Mouse (Mus musculus): Measurements from ENCODE around the gene Plcl2. TPM values are rescaled to one million over a fixed set of nuclear protein-coding genes. Genes with fewer than 3 reads are reported as not detected.

Gene Plcl2
- polyA plus RNA-seq, 1 experiment from 2014 or later: 5.6 TPM

GRCm38 (mm10) chr17:50508055-50508774, 988 bp upstream of the Plcl2 start:
- no peak overlapping the region for H3K27ac ChIP-seq (ENCODE audit: low read depth, low read length)
- peak overlapping the region; percentile 75 for H3K4me3 ChIP-seq (ENCODE audit: low read length)
- H3K27me3 ChIP-seq (ENCODE audit: control insufficient read depth, insufficient read depth, low read length): 0 out of 2 replicates have a peak, but pooled peaks cover 4% of the 10 kb centered on the region
- no peaks in the 10 kb centered on the region for H3K9me3 ChIP-seq (ENCODE audit: control insufficient read depth, low read length)
- H3K4me2 ChIP-seq (replicated peaks; ENCODE audit: low read depth, low read length): peak overlapping the region; percentile 66
- no peaks in the 10 kb centered on the region for H3K36me3 ChIP-seq (ENCODE audit: control insufficient read depth, insufficient read depth, low read length)
- peak overlapping the region; percentile 81 for H3K9ac ChIP-seq (ENCODE audit: low read depth, low read length)
- WGBS: 19% methylated on average over 18 of the region's 18 CpGs
- peak; percentile 14 for ATAC-seq (ENCODE audit: low FRiP score, low TSS enrichment)
- 0 out of 2 replicates have a peak, but pooled peaks cover 2% of the 10 kb centered on the region for H3K4me1 ChIP-seq (ENCODE audit: control insufficient read depth, insufficient read depth, low read length)

GRCm38 (mm10) chr17:50508775-50509250, 390 bp upstream of the Plcl2 start:
- Histone ChIP-seq H3K4me3 (ENCODE audit: low read length) (peak overlapping the region; percentile 75), H3K4me2 (replicated peaks; ENCODE audit: low read depth, low read length) (peak overlapping the region; percentile 66), H3K36me3 (ENCODE audit: control insufficient read depth, insufficient read depth, low read length) (no peaks in the 10 kb centered on the region), H3K9ac (ENCODE audit: low read depth, low read length) (peak overlapping the region; percentile 81), H3K4me1 (ENCODE audit: control insufficient read depth, insufficient read depth, low read length) (0 out of 2 replicates have a peak, but pooled peaks cover 2% of the 10 kb centered on the region), H3K9me3 (ENCODE audit: control insufficient read depth, low read length) (no peaks in the 10 kb centered on the region), H3K27me3 (ENCODE audit: control insufficient read depth, insufficient read depth, low read length) (0 out of 2 replicates have a peak, but pooled peaks cover 4% of the 10 kb centered on the region), H3K27ac (ENCODE audit: low read depth, low read length) (no peak overlapping the region)
- under 1% methylated on average over 50 of the region's 72 CpGs for whole genome bisulfite sequencing
- ATAC-seq (ENCODE audit: low FRiP score, low TSS enrichment): peak; percentile 88

GRCm38 (mm10) chr17:50510279-50510678, 1.1 kb downstream of the Plcl2 start:
- H3K27ac ChIP-seq (ENCODE audit: low read depth, low read length): no peak overlapping the region
- H3K4me3 ChIP-seq (ENCODE audit: low read length): peak overlapping the region; percentile 75
- ATAC-seq (ENCODE audit: low FRiP score, low TSS enrichment): no peak
- no peaks in the 10 kb centered on the region for H3K9me3 ChIP-seq (ENCODE audit: control insufficient read depth, low read length)
- H3K4me1 ChIP-seq (ENCODE audit: control insufficient read depth, insufficient read depth, low read length): 0 out of 2 replicates have a peak, but pooled peaks cover 2% of the 10 kb centered on the region
- peak overlapping the region; percentile 81; the same call in 1 of the 2 replicates for H3K9ac ChIP-seq (ENCODE audit: low read depth, low read length)
- no peaks in the 10 kb centered on the region for H3K36me3 ChIP-seq (ENCODE audit: control insufficient read depth, insufficient read depth, low read length)
- H3K27me3 ChIP-seq (ENCODE audit: control insufficient read depth, insufficient read depth, low read length): 0 out of 2 replicates have a peak, but pooled peaks cover 4% of the 10 kb centered on the region
- H3K4me2 ChIP-seq (replicated peaks; ENCODE audit: low read depth, low read length): peak overlapping the region; percentile 66
- WGBS: 68% methylated on average over 2 of the region's 2 CpGs

- WGBS: 87% methylated on average over 1 of the region's 1 CpGs
- 0 out of 2 replicates have a peak, but pooled peaks cover 4% of the 10 kb centered on the region for H3K27me3 ChIP-seq (ENCODE audit: control insufficient read depth, insufficient read depth, low read length)
- ATAC-seq (ENCODE audit: low FRiP score, low TSS enrichment): no peak
- H3K36me3 ChIP-seq (ENCODE audit: control insufficient read depth, insufficient read depth, low read length): no peaks in the 10 kb centered on the region
- H3K4me1 ChIP-seq (ENCODE audit: control insufficient read depth, insufficient read depth, low read length): 0 out of 2 replicates have a peak, but pooled peaks cover 2% of the 10 kb centered on the region
- no peak overlapping the region for H3K27ac ChIP-seq (ENCODE audit: low read depth, low read length)
- H3K9me3 ChIP-seq (ENCODE audit: control insufficient read depth, low read length): no peaks in the 10 kb centered on the region
- H3K4me3 ChIP-seq (ENCODE audit: low read length): peak overlapping the region; percentile 75; the same call in 1 of the 2 replicates
- H3K9ac ChIP-seq (ENCODE audit: low read depth, low read length): no peak overlapping the region
- peak overlapping the region; percentile 66; the same call in 1 of the 2 replicates for H3K4me2 ChIP-seq (replicated peaks; ENCODE audit: low read depth, low read length)
Observed at GRCm38 (mm10) chr17:50510741-50511140, 1.5 kb downstream of the Plcl2 start.

- Histone ChIP-seq H3K36me3 (ENCODE audit: control insufficient read depth, insufficient read depth, low read length) (no peaks in the 10 kb centered on the region), H3K9me3 (ENCODE audit: control insufficient read depth, low read length) (no peaks in the 10 kb centered on the region), H3K4me1 (ENCODE audit: control insufficient read depth, insufficient read depth, low read length) (0 out of 2 replicates have a peak, but pooled peaks cover 2% of the 10 kb centered on the region), H3K9ac (ENCODE audit: low read depth, low read length) (no peak overlapping the region), H3K27ac (ENCODE audit: low read depth, low read length) (no peak overlapping the region), H3K27me3 (ENCODE audit: control insufficient read depth, insufficient read depth, low read length) (0 out of 2 replicates have a peak, but pooled peaks cover 4% of the 10 kb centered on the region), H3K4me2 (replicated peaks; ENCODE audit: low read depth, low read length) (no peak overlapping the region), H3K4me3 (ENCODE audit: low read length) (no peak overlapping the region)
- ATAC-seq (ENCODE audit: low FRiP score, low TSS enrichment): no peak
- WGBS: 82% methylated on average over 5 of the region's 5 CpGs
Observed at GRCm38 (mm10) chr17:50512222-50512621, 3.0 kb downstream of the Plcl2 start.

GRCm38 (mm10) chr17:50512841-50513240, 3.6 kb downstream of the Plcl2 start:
- no peaks in the 10 kb centered on the region for H3K36me3 ChIP-seq (ENCODE audit: control insufficient read depth, insufficient read depth, low read length)
- H3K9ac ChIP-seq (ENCODE audit: low read depth, low read length): no peak overlapping the region
- H3K4me1 ChIP-seq (ENCODE audit: control insufficient read depth, insufficient read depth, low read length): 0 out of 2 replicates have a peak, but pooled peaks cover 2% of the 10 kb centered on the region
- H3K27me3 ChIP-seq (ENCODE audit: control insufficient read depth, insufficient read depth, low read length): 0 out of 2 replicates have a peak, but pooled peaks cover 4% of the 10 kb centered on the region
- no peaks in the 10 kb centered on the region for H3K9me3 ChIP-seq (ENCODE audit: control insufficient read depth, low read length)
- H3K4me3 ChIP-seq (ENCODE audit: low read length): no peak overlapping the region
- H3K27ac ChIP-seq (ENCODE audit: low read depth, low read length): no peak overlapping the region
- 91% methylated on average over 7 of the region's 7 CpGs for WGBS
- no peak overlapping the region for H3K4me2 ChIP-seq (replicated peaks; ENCODE audit: low read depth, low read length)
- ATAC-seq (ENCODE audit: low FRiP score, low TSS enrichment): no peak

GRCm38 (mm10) chr17:50513376-50513775, 4.2 kb downstream of the Plcl2 start:
- ATAC-seq (ENCODE audit: low FRiP score, low TSS enrichment): no peak
- Histone ChIP-seq H3K36me3 (ENCODE audit: control insufficient read depth, insufficient read depth, low read length) (no peaks in the 10 kb centered on the region), H3K9me3 (ENCODE audit: control insufficient read depth, low read length) (no peaks in the 10 kb centered on the region), H3K4me1 (ENCODE audit: control insufficient read depth, insufficient read depth, low read length) (0 out of 2 replicates have a peak, but pooled peaks cover 2% of the 10 kb centered on the region), H3K9ac (ENCODE audit: low read depth, low read length) (no peak overlapping the region), H3K27ac (ENCODE audit: low read depth, low read length) (no peak overlapping the region), H3K27me3 (ENCODE audit: control insufficient read depth, insufficient read depth, low read length) (0 out of 2 replicates have a peak, but pooled peaks cover 3% of the 10 kb centered on the region), H3K4me2 (replicated peaks; ENCODE audit: low read depth, low read length) (no peak overlapping the region), H3K4me3 (ENCODE audit: low read length) (no peak overlapping the region)
- 94% methylated on average over 7 of the region's 7 CpGs for WGBS

GRCm38 (mm10) chr17:50514012-50514411, 4.8 kb downstream of the Plcl2 start:
- Histone ChIP-seq H3K9ac (ENCODE audit: low read depth, low read length) (no peak overlapping the region), H3K9me3 (ENCODE audit: control insufficient read depth, low read length) (no peaks in the 10 kb centered on the region), H3K4me3 (ENCODE audit: low read length) (no peak overlapping the region), H3K36me3 (ENCODE audit: control insufficient read depth, insufficient read depth, low read length) (no peaks in the 10 kb centered on the region), H3K27ac (ENCODE audit: low read depth, low read length) (no peak overlapping the region), H3K4me1 (ENCODE audit: control insufficient read depth, insufficient read depth, low read length) (0 out of 2 replicates have a peak, but pooled peaks cover 2% of the 10 kb centered on the region), H3K27me3 (ENCODE audit: control insufficient read depth, insufficient read depth, low read length) (no peaks in the 10 kb centered on the region), H3K4me2 (replicated peaks; ENCODE audit: low read depth, low read length) (no peak overlapping the region)
- 89% methylated on average over 7 of the region's 7 CpGs for WGBS
- no peak for ATAC-seq (ENCODE audit: low FRiP score, low TSS enrichment)

GRCm38 (mm10) chr17:50515926-50516325, 6.7 kb downstream of the Plcl2 start:
- H3K4me1 ChIP-seq (ENCODE audit: control insufficient read depth, insufficient read depth, low read length): no peaks in the 10 kb centered on the region
- no peak overlapping the region for H3K9ac ChIP-seq (ENCODE audit: low read depth, low read length)
- H3K4me3 ChIP-seq (ENCODE audit: low read length): no peak overlapping the region
- no peaks in the 10 kb centered on the region for H3K36me3 ChIP-seq (ENCODE audit: control insufficient read depth, insufficient read depth, low read length)
- WGBS: 91% methylated on average over 4 of the region's 4 CpGs
- no peak for ATAC-seq (ENCODE audit: low FRiP score, low TSS enrichment)
- no peak overlapping the region for H3K27ac ChIP-seq (ENCODE audit: low read depth, low read length)
- H3K9me3 ChIP-seq (ENCODE audit: control insufficient read depth, low read length): no peaks in the 10 kb centered on the region
- no peak overlapping the region for H3K4me2 ChIP-seq (replicated peaks; ENCODE audit: low read depth, low read length)
- no peaks in the 10 kb centered on the region for H3K27me3 ChIP-seq (ENCODE audit: control insufficient read depth, insufficient read depth, low read length)

Data from kidney, embryonic 14.5 days (tissue).